Mouse (Mus musculus): Measurements from ENCODE around the gene Galnt16. TPM values are rescaled to one million over a fixed set of nuclear protein-coding genes. Genes with fewer than 3 reads are reported as not detected.

Galnt16 gene
- polyA plus RNA-seq, 1 experiment = 1.1 TPM

DNA sequence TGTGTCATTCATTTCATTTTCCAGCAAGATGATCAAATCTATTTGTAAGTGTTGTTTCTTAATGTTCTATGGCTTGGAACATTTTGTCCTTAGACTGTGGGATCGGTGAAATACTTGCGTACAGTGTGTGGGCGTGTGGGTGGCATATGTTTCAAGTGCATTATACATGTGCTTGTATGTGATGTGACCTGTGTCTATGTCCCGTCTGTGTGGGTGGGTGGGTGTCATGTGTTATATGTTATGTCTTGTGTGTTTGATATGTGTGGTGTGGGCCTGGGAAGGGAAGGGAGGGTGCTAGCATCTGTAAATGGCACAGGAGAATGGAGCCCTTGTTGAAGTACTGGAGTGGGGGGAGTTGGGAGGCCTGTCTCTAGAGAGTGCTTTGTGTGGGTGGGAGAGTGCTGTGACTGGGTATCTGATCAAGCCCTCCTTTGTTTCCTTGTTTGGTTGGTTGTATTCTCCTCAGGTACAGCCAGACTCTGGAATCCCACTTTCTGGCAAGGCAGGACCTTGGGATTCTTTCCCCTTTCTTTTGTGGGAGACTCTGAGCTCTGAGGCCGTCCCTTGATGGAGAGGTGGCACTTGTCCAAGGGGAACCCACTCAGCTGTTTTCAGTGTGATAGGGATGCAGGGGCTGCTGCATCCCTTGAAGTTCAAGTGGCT is 9.8 kb downstream of the Galnt16 start:
- H3K4me1 ChIP-seq (replicated peaks; ENCODE audit: control insufficient read depth, insufficient read depth, low read length) = no peaks in the 10 kb centered on the region
- TF ChIP-seq POLR2A (IDR thresholded peaks at IDR 0.05; ENCODE audit: control insufficient read depth, extremely low read depth, insufficient read depth, low read length, poor library complexity) = no peak
- no peak for TF ChIP-seq CTCF (IDR thresholded peaks at IDR 0.05; ENCODE audit: borderline replicate concordance, control insufficient read depth, extremely low read depth, insufficient read depth, low read length, poor library complexity)
- no peak for DNase-seq
- no peak overlapping the region for H3K4me3 ChIP-seq (ENCODE audit: control insufficient read depth, insufficient read depth, low read length)
- WGBS = 88% methylated on average over 5 of the region's 5 CpGs
- no peak overlapping the region for H3K27ac ChIP-seq (ENCODE audit: control insufficient read depth, insufficient read depth, low read length)
- no peaks in the 10 kb centered on the region for H3K27me3 ChIP-seq (ENCODE audit: control insufficient read depth, insufficient read depth, low read length)
- H3K36me3 ChIP-seq (ENCODE audit: control insufficient read depth, insufficient read depth, low read length) = no peaks in the 10 kb centered on the region

GRCm38 (mm10) chr12:80530052-80530451 is 12.0 kb downstream of the Galnt16 start:
- no peaks in the 10 kb centered on the region for H3K4me1 ChIP-seq (replicated peaks; ENCODE audit: control insufficient read depth, insufficient read depth, low read length)
- 80% methylated on average over 2 of the region's 2 CpGs for WGBS
- H3K27ac ChIP-seq (ENCODE audit: control insufficient read depth, insufficient read depth, low read length) = no peak overlapping the region
- H3K4me3 ChIP-seq (ENCODE audit: control insufficient read depth, insufficient read depth, low read length) = no peak overlapping the region
- H3K36me3 ChIP-seq (ENCODE audit: control insufficient read depth, insufficient read depth, low read length) = no peaks in the 10 kb centered on the region
- no peak for DNase-seq
- TF ChIP-seq POLR2A (IDR thresholded peaks at IDR 0.05; ENCODE audit: control insufficient read depth, extremely low read depth, insufficient read depth, low read length, poor library complexity) = no peak
- no peak for TF ChIP-seq CTCF (IDR thresholded peaks at IDR 0.05; ENCODE audit: borderline replicate concordance, control insufficient read depth, extremely low read depth, insufficient read depth, low read length, poor library complexity)
- H3K27me3 ChIP-seq (ENCODE audit: control insufficient read depth, insufficient read depth, low read length) = no peaks in the 10 kb centered on the region

DNA sequence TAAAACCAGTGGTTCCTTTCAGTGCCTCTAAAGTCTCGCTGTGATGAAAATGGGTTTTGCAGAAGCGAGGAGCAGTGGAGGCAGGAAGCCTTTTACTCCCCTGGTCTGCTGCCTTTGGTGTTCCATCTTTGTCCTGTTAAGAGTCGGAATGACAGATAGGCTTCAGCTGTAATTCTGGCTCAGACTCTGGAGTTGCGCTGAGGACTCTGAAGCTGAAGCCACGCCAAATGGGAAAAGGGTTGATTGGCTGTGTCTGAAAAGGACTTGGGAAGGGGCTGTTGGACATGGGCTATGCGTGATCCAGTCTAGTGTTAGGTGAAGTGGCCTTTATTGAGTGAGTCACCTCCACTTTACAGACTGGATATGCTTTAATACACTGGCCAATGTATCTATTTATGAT is 12.6 kb downstream of the Galnt16 start:
- 86% methylated on average over 6 of the region's 6 CpGs for WGBS
- no peaks in the 10 kb centered on the region for H3K27me3 ChIP-seq (ENCODE audit: control insufficient read depth, insufficient read depth, low read length)
- no peak overlapping the region for H3K27ac ChIP-seq (ENCODE audit: control insufficient read depth, insufficient read depth, low read length)
- no peak overlapping the region for H3K4me3 ChIP-seq (ENCODE audit: control insufficient read depth, insufficient read depth, low read length)
- no peak for TF ChIP-seq CTCF (IDR thresholded peaks at IDR 0.05; ENCODE audit: borderline replicate concordance, control insufficient read depth, extremely low read depth, insufficient read depth, low read length, poor library complexity)
- no peak for TF ChIP-seq POLR2A (IDR thresholded peaks at IDR 0.05; ENCODE audit: control insufficient read depth, extremely low read depth, insufficient read depth, low read length, poor library complexity)
- H3K36me3 ChIP-seq (ENCODE audit: control insufficient read depth, insufficient read depth, low read length) = no peaks in the 10 kb centered on the region
- no peak for DNase-seq
- H3K4me1 ChIP-seq (replicated peaks; ENCODE audit: control insufficient read depth, insufficient read depth, low read length) = no peaks in the 10 kb centered on the region

DNA sequence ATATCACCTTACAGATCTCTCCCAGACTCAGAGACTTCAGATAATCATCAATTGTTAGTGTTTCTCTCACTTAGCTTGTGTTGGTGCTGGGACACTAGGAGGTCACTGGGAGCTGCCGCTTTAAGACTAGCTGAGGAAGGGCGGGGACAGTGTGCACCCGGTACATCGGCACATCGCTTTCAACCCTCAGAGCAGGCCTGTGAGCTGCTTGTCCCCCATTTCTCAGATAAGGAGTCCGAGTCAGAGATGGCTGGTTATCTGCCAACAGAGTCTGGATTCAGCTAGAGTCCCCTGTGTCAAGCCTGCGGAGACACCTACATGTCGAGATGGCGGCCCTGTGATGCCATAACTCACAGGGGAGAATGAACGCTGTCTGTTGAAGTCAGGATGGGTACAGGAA is 13.5 kb downstream of the Galnt16 start:
- no peak overlapping the region for H3K27ac ChIP-seq (ENCODE audit: control insufficient read depth, insufficient read depth, low read length)
- WGBS = 87% methylated on average over 10 of the region's 10 CpGs
- no peak overlapping the region for H3K4me3 ChIP-seq (ENCODE audit: control insufficient read depth, insufficient read depth, low read length)
- H3K27me3 ChIP-seq (ENCODE audit: control insufficient read depth, insufficient read depth, low read length) = no peaks in the 10 kb centered on the region
- H3K4me1 ChIP-seq (replicated peaks; ENCODE audit: control insufficient read depth, insufficient read depth, low read length) = no peaks in the 10 kb centered on the region
- DNase-seq = no peak
- TF ChIP-seq POLR2A (IDR thresholded peaks at IDR 0.05; ENCODE audit: control insufficient read depth, extremely low read depth, insufficient read depth, low read length, poor library complexity) = no peak
- TF ChIP-seq CTCF (IDR thresholded peaks at IDR 0.05; ENCODE audit: borderline replicate concordance, control insufficient read depth, extremely low read depth, insufficient read depth, low read length, poor library complexity) = no peak
- no peaks in the 10 kb centered on the region for H3K36me3 ChIP-seq (ENCODE audit: control insufficient read depth, insufficient read depth, low read length)

DNA sequence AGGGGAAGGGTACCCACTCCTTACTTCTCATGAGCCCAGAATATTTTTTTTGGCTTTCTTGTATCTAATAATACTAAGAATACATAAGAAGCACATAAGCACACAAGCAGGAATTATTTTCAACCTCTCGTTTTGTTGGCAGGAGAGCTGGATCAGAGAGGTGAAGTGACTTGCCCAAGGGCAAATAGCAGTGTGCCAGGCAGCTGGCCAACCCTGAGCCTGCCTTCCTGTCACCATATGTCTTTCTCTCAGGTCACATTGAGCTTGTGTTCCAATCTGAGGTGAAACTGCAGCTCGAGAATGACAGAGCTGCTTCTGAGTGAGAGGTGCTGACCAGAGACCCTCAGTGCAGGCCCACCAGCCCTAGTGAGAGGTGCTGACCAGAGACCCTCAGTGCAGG is 15.8 kb downstream of the Galnt16 start:
- TF ChIP-seq POLR2A (IDR thresholded peaks at IDR 0.05; ENCODE audit: control insufficient read depth, extremely low read depth, insufficient read depth, low read length, poor library complexity) (no peak), CTCF (IDR thresholded peaks at IDR 0.05; ENCODE audit: borderline replicate concordance, control insufficient read depth, extremely low read depth, insufficient read depth, low read length, poor library complexity) (no peak)
- no peak for DNase-seq
- no peak overlapping the region for H3K4me3 ChIP-seq (ENCODE audit: control insufficient read depth, insufficient read depth, low read length)
- H3K4me1 ChIP-seq (replicated peaks; ENCODE audit: control insufficient read depth, insufficient read depth, low read length) = no peaks in the 10 kb centered on the region
- H3K27ac ChIP-seq (ENCODE audit: control insufficient read depth, insufficient read depth, low read length) = no peak overlapping the region
- 79% methylated on average over 2 of the region's 2 CpGs for WGBS
- no peaks in the 10 kb centered on the region for H3K27me3 ChIP-seq (ENCODE audit: control insufficient read depth, insufficient read depth, low read length)
- no peaks in the 10 kb centered on the region for H3K36me3 ChIP-seq (ENCODE audit: control insufficient read depth, insufficient read depth, low read length)

- TF ChIP-seq CTCF (IDR thresholded peaks at IDR 0.05; ENCODE audit: borderline replicate concordance, control insufficient read depth, extremely low read depth, insufficient read depth, low read length, poor library complexity) (no peak), POLR2A (IDR thresholded peaks at IDR 0.05; ENCODE audit: control insufficient read depth, extremely low read depth, insufficient read depth, low read length, poor library complexity) (no peak)
- no peak overlapping the region for H3K27ac ChIP-seq (ENCODE audit: control insufficient read depth, insufficient read depth, low read length)
- WGBS = 88% methylated on average over 2 of the region's 2 CpGs
- no peaks in the 10 kb centered on the region for H3K36me3 ChIP-seq (ENCODE audit: control insufficient read depth, insufficient read depth, low read length)
- H3K27me3 ChIP-seq (ENCODE audit: control insufficient read depth, insufficient read depth, low read length) = no peaks in the 10 kb centered on the region
- no peak for DNase-seq
- H3K4me1 ChIP-seq (replicated peaks; ENCODE audit: control insufficient read depth, insufficient read depth, low read length) = no peaks in the 10 kb centered on the region
- no peak overlapping the region for H3K4me3 ChIP-seq (ENCODE audit: control insufficient read depth, insufficient read depth, low read length)
Observed at GRCm38 (mm10) chr12:80537313-80537712, 19.2 kb downstream of the Galnt16 start.

DNA sequence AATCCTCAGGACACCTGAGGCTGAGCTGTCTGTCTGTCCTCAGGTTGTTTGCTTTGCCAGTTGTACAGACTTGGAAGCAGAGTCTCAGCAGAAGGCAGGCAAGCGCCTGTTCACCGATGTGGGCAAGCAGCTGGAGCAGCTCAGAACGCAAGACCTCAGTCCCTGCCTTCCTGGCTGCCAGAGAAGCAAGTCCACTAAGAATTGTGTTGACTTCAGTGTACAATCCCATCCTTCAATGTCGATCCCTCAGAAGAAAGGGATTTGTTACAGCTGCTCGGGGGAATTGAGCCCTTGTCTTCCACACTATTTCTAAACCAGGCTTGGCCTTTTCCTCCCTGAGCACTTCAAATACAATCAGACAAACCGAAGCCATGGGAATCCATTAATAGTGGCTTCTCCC is 20.2 kb downstream of the Galnt16 start:
- DNase-seq = no peak
- Histone ChIP-seq H3K36me3 (ENCODE audit: control insufficient read depth, insufficient read depth, low read length) (no peaks in the 10 kb centered on the region), H3K4me3 (ENCODE audit: control insufficient read depth, insufficient read depth, low read length) (no peak overlapping the region), H3K4me1 (replicated peaks; ENCODE audit: control insufficient read depth, insufficient read depth, low read length) (no peaks in the 10 kb centered on the region), H3K27me3 (ENCODE audit: control insufficient read depth, insufficient read depth, low read length) (no peaks in the 10 kb centered on the region), H3K27ac (ENCODE audit: control insufficient read depth, insufficient read depth, low read length) (no peak overlapping the region)
- WGBS = 80% methylated on average over 6 of the region's 6 CpGs
- TF ChIP-seq POLR2A (IDR thresholded peaks at IDR 0.05; ENCODE audit: control insufficient read depth, extremely low read depth, insufficient read depth, low read length, poor library complexity) (no peak), CTCF (IDR thresholded peaks at IDR 0.05; ENCODE audit: borderline replicate concordance, control insufficient read depth, extremely low read depth, insufficient read depth, low read length, poor library complexity) (no peak)

All from thymus, adult 2 months (tissue).